Mouse (Mus musculus) kidney, adult 2 months (tissue): ENCODE results near the gene Babam1. TPM values are rescaled to one million over a fixed set of nuclear protein-coding genes. Genes with fewer than 3 reads are reported as not detected.

ENCODE experiments used
- DNase-seq: peaks from one replicate; pipeline ENCODE4 v3.0.0; 2021
- H3K27ac ChIP-seq: fragments of 200-500 bp; 2 replicates; pipeline ENCODE4 v1.5.1; 2012; ENCODE audit warnings: low read depth, low read length, control low read depth, inconsistent platforms; ENCODE audit not compliant: insufficient read depth
- H3K27me3 ChIP-seq: fragments of 200-500 bp; replicated peaks from 2 replicates; pipeline ENCODE4 v1.6.1; 2012; ENCODE audit warnings: mild to moderate bottlenecking, moderate library complexity, low read length, inconsistent platforms; ENCODE audit not compliant: control insufficient read depth, insufficient read depth
- H3K36me3 ChIP-seq: fragments of 200-500 bp; 2 replicates; pipeline ENCODE4 v1.6.1; 2012; ENCODE audit warnings: mild to moderate bottlenecking, moderate library complexity, low read length, inconsistent platforms; ENCODE audit not compliant: control insufficient read depth, insufficient read depth
- H3K4me1 ChIP-seq: fragments of 200-500 bp; 2 replicates; pipeline ENCODE4 v1.6.1; 2011; ENCODE audit warnings: low read length; ENCODE audit not compliant: control insufficient read depth, insufficient read depth
- H3K4me3 ChIP-seq: fragments of 200-500 bp; 2 replicates; pipeline ENCODE4 v1.5.1; 2011; ENCODE audit warnings: mild to moderate bottlenecking, low read depth, low read length, control low read depth; ENCODE audit not compliant: insufficient read depth
- CTCF ChIP-seq: fragments of 200-500 bp; conservative IDR thresholded peaks from 2 replicates; pipeline ENCODE4 v1.5.1; 2011; ENCODE audit warnings: low read depth, mild to moderate bottlenecking, control low read depth, low read length, moderate library complexity, mixed read lengths; ENCODE audit not compliant: insufficient read depth, insufficient read length
- POLR2A ChIP-seq: fragments of 200-500 bp; IDR thresholded peaks from one replicate; pipeline ENCODE4 v1.6.1; 2011; ENCODE audit warnings: low read depth, low read length, control low read depth
- WGBS: fragments of 180-500 bp; shearing (Covaris S2); methylation state at CpG from one replicate; pipeline ENCODE4 v1.1.7; 2018; 5-methylcytosine and 5-hydroxymethylcytosine counted together
- polyA plus RNA-seq: library from polyadenylated mRNA; depleted of rRNA; stranded (reverse); fragments of >200 nt; gene quantifications from 2 replicates; pipeline ENCODE4 v1.2.3, GENCODE M21; 2012

Babam1 gene
- polyA plus RNA-seq, 1 experiment: 153 TPM

DNA sequence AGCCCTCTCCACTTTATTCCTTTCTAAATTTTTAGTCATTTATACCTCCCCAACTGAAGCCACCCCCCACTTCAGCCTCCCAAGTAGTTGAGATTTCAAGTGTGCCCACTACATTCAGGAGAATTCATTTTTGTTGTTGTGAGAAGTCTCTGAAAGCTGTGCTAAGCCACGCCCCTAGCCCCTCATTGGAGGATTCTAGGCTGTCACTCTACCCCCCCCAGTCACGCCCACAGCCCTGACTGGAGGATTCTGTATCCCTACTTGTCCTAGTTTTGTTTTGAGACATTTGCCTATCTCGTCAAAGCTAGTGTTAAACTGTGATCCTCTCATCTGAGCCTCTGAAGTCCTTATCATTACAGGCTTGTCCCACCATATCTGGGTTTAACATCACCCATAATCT lies 3.8 kb upstream of the Babam1 start:
- no peaks in the 10 kb centered on the region for H3K36me3 ChIP-seq
- DNase-seq: peak; percentile 57
- H3K27ac ChIP-seq: no peak overlapping the region
- H3K4me1 ChIP-seq: peaks cover 4% of the 10 kb centered on the region; the same call in 1 of the 2 replicates
- no peak for TF ChIP-seq POLR2A
- TF ChIP-seq CTCF: no peak
- 28% methylated on average over 3 of the region's 3 CpGs for WGBS
- peak overlapping the region; percentile 10; the same call in 1 of the 2 replicates for H3K4me3 ChIP-seq
- H3K27me3 ChIP-seq: no peaks in the 10 kb centered on the region

GRCm38 (mm10) chr8:71394481-71394880 lies 2.2 kb upstream of the Babam1 start:
- WGBS: 82% methylated on average over 7 of the region's 7 CpGs
- Histone ChIP-seq H3K4me3 (peak overlapping the region; percentile 59), H3K36me3 (no peaks in the 10 kb centered on the region), H3K4me1 (peaks cover 5% of the 10 kb centered on the region; the same call in 1 of the 2 replicates), H3K27me3 (no peaks in the 10 kb centered on the region), H3K27ac (peak overlapping the region; percentile 75; the same call in 1 of the 2 replicates)
- no peak for DNase-seq
- TF ChIP-seq CTCF: no peak
- TF ChIP-seq POLR2A: no peak

DNA sequence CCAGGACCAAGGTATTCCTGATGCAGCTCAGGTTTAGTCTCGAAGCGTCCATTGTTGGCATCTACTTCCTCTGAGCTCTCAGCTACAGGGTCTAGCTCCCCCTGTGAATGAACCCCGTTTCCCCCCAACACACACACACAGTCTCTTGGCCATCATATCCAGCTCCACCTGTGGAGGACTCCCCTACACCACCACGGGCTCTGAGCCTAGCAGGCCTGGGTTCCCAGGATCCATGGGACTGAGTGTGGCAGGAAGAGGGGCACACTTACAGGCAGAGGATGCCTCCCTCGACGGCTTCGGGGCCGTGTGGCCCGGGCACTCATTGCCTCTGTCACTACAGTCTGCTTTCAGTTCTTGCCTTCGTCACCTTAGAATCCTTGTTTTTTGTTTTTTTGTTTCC lies 1.6 kb upstream of the Babam1 start:
- Histone ChIP-seq H3K4me3 (peak overlapping the region; percentile 59), H3K27ac (peak overlapping the region; percentile 75), H3K4me1 (peaks cover 5% of the 10 kb centered on the region; the same call in 1 of the 2 replicates), H3K27me3 (no peaks in the 10 kb centered on the region), H3K36me3 (no peaks in the 10 kb centered on the region)
- TF ChIP-seq POLR2A (no peak), CTCF (no peak)
- 73% methylated on average over 10 of the region's 10 CpGs for WGBS
- no peak for DNase-seq

- H3K4me1 ChIP-seq: peaks cover 5% of the 10 kb centered on the region; the same call in 1 of the 2 replicates
- 70% methylated on average over 9 of the region's 9 CpGs for WGBS
- DNase-seq: peak; percentile 79
- peak within 1 kb of the TSS; percentile 75 for H3K4me3 ChIP-seq
- peak within 1 kb of the TSS; percentile 82 for H3K27ac ChIP-seq
- no peaks in the 10 kb centered on the region for H3K36me3 ChIP-seq
- TF ChIP-seq POLR2A (peak; percentile 40), CTCF (no peak)
- no peaks in the 10 kb centered on the region for H3K27me3 ChIP-seq
Measured at GRCm38 (mm10) chr8:71395629-71396028, 1.0 kb upstream of the Babam1 start, which contains the start of gene Ushbp1. Gene Ushbp1 (minus strand): TSS chr8:71395802.

GRCm38 (mm10) chr8:71397701-71398100 lies 1.0 kb downstream of the Babam1 start:
- TF ChIP-seq POLR2A (no peak), CTCF (no peak)
- H3K4me1 ChIP-seq: peaks cover 5% of the 10 kb centered on the region; the same call in 1 of the 2 replicates
- no peak overlapping the region for H3K27ac ChIP-seq
- no peaks in the 10 kb centered on the region for H3K36me3 ChIP-seq
- H3K4me3 ChIP-seq: 0 out of 2 replicates have a peak overlapping the region, but pooled peaks have one; percentile 75
- H3K27me3 ChIP-seq: no peaks in the 10 kb centered on the region
- 83% methylated on average over 12 of the region's 12 CpGs for WGBS
- no peak for DNase-seq

GRCm38 (mm10) chr8:71400826-71401225 lies 4.2 kb downstream of the Babam1 start:
- Histone ChIP-seq H3K27ac (no peak overlapping the region), H3K4me1 (peaks cover 15% of the 10 kb centered on the region; the same call in 1 of the 2 replicates), H3K36me3 (no peaks in the 10 kb centered on the region), H3K27me3 (no peaks in the 10 kb centered on the region), H3K4me3 (no peak overlapping the region)
- 93% methylated on average over 2 of the region's 2 CpGs for WGBS
- TF ChIP-seq POLR2A (no peak), CTCF (no peak)
- DNase-seq: no peak

GRCm38 (mm10) chr8:71401454-71401853 lies 4.8 kb downstream of the Babam1 start:
- Histone ChIP-seq H3K36me3 (no peaks in the 10 kb centered on the region), H3K27me3 (no peaks in the 10 kb centered on the region), H3K27ac (no peak overlapping the region), H3K4me1 (peaks cover 12% of the 10 kb centered on the region; the same call in 1 of the 2 replicates), H3K4me3 (no peak overlapping the region)
- DNase-seq: no peak
- no peak for TF ChIP-seq POLR2A
- TF ChIP-seq CTCF: no peak

GRCm38 (mm10) chr8:71402446-71402964 lies 5.8 kb downstream of the Babam1 start:
- Histone ChIP-seq H3K27me3 (no peaks in the 10 kb centered on the region), H3K4me3 (no peak overlapping the region), H3K36me3 (no peaks in the 10 kb centered on the region), H3K4me1 (peaks cover 12% of the 10 kb centered on the region; the same call in 1 of the 2 replicates), H3K27ac (no peak overlapping the region)
- 88% methylated on average over 9 of the region's 9 CpGs for WGBS
- no peak for DNase-seq
- TF ChIP-seq CTCF (no peak), POLR2A (no peak)
